Mouse (Mus musculus): ENCODE results near the gene Nrxn2. TPM values are rescaled to one million over a fixed set of nuclear protein-coding genes. Genes with fewer than 3 reads are reported as not detected.

The Nrxn2 gene
- polyA plus RNA-seq, 1 experiment from 2014 or later = 54.1 TPM

- Histone ChIP-seq H3K4me3 (replicated peaks; ENCODE audit: low read depth, low read length) (no peak overlapping the region), H3K27ac (replicated peaks; ENCODE audit: low read depth, low read length) (no peak overlapping the region), H3K27me3 (ENCODE audit: control insufficient read depth, insufficient read depth, low read length) (no peaks in the 10 kb centered on the region), H3K9me3 (ENCODE audit: control insufficient read depth, low read length) (no peaks in the 10 kb centered on the region), H3K36me3 (ENCODE audit: control insufficient read depth, insufficient read depth, low read length) (peaks cover 61% of the 10 kb centered on the region), H3K4me2 (ENCODE audit: low read length) (no peak overlapping the region), H3K4me1 (ENCODE audit: control insufficient read depth, insufficient read depth, low read length) (no peaks in the 10 kb centered on the region), H3K9ac (replicated peaks; ENCODE audit: low read length) (no peak overlapping the region)
- WGBS = 94% methylated on average over 2 of the region's 2 CpGs
- no peak for ATAC-seq (ENCODE audit: low FRiP score, low TSS enrichment)
- no peak for DNase-seq
These were observed 60.0 kb downstream of the Nrxn2 start for GRCm38 (mm10) chr19:6478566-6478965.

DNA sequence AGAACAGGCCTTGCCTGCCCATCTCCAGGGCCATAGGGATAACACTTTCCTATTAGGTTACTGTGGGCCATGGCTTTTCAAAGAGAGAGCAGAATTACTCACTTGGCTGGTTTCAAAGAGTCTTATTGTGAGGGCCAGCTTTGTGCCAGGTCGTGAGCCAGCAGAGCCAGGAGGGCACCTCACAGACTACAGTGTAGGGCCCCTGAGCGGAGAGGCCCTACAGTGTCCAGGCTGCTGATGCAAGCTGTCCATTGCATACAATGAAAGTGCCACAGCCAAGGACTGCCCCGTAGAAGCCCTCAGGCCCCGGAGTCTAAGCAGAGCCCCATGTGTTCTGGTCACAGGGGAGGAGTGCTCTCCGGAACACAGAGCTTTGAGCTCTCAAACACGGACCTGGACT lies 64.4 kb downstream of the Nrxn2 start:
- DNase-seq (no peak), ATAC-seq (ENCODE audit: low FRiP score, low TSS enrichment) (no peak)
- WGBS = 74% methylated on average over 6 of the region's 6 CpGs
- Histone ChIP-seq H3K27ac (replicated peaks; ENCODE audit: low read depth, low read length) (no peak overlapping the region), H3K36me3 (ENCODE audit: control insufficient read depth, insufficient read depth, low read length) (peaks cover 38% of the 10 kb centered on the region), H3K4me2 (ENCODE audit: low read length) (no peak overlapping the region), H3K4me3 (replicated peaks; ENCODE audit: low read depth, low read length) (no peak overlapping the region), H3K27me3 (ENCODE audit: control insufficient read depth, insufficient read depth, low read length) (no peaks in the 10 kb centered on the region), H3K4me1 (ENCODE audit: control insufficient read depth, insufficient read depth, low read length) (no peaks in the 10 kb centered on the region), H3K9me3 (ENCODE audit: control insufficient read depth, low read length) (no peaks in the 10 kb centered on the region), H3K9ac (replicated peaks; ENCODE audit: low read length) (no peak overlapping the region)

GRCm38 (mm10) chr19:6485059-6485630 lies 66.6 kb downstream of the Nrxn2 start:
- Histone ChIP-seq H3K9me3 (ENCODE audit: control insufficient read depth, low read length) (no peaks in the 10 kb centered on the region), H3K27me3 (ENCODE audit: control insufficient read depth, insufficient read depth, low read length) (no peaks in the 10 kb centered on the region), H3K9ac (replicated peaks; ENCODE audit: low read length) (no peak overlapping the region), H3K4me1 (ENCODE audit: control insufficient read depth, insufficient read depth, low read length) (no peaks in the 10 kb centered on the region), H3K4me3 (replicated peaks; ENCODE audit: low read depth, low read length) (no peak overlapping the region), H3K4me2 (ENCODE audit: low read length) (no peak overlapping the region), H3K27ac (replicated peaks; ENCODE audit: low read depth, low read length) (no peak overlapping the region), H3K36me3 (ENCODE audit: control insufficient read depth, insufficient read depth, low read length) (peaks cover 34% of the 10 kb centered on the region)
- ATAC-seq (ENCODE audit: low FRiP score, low TSS enrichment) = no peak
- no peak for DNase-seq
- WGBS = 85% methylated on average over 13 of the region's 13 CpGs

- WGBS = 2% methylated on average over 4 of the region's 4 CpGs
- H3K27ac ChIP-seq (replicated peaks; ENCODE audit: low read depth, low read length) = no peak overlapping the region
These were observed 70.5 kb downstream of the Nrxn2 start for GRCm38 (mm10) chr19:6489030-6489429.

GRCm38 (mm10) chr19:6491538-6491937 lies 73.0 kb downstream of the Nrxn2 start:
- H3K9ac ChIP-seq (replicated peaks; ENCODE audit: low read length) = no peak overlapping the region
- no peak overlapping the region for H3K4me2 ChIP-seq (ENCODE audit: low read length)
- no peaks in the 10 kb centered on the region for H3K9me3 ChIP-seq (ENCODE audit: control insufficient read depth, low read length)
- H3K4me3 ChIP-seq (replicated peaks; ENCODE audit: low read depth, low read length) = no peak overlapping the region
- H3K27ac ChIP-seq (replicated peaks; ENCODE audit: low read depth, low read length) = no peak overlapping the region
- 0 out of 2 replicates have a peak, but pooled peaks cover 10% of the 10 kb centered on the region for H3K36me3 ChIP-seq (ENCODE audit: control insufficient read depth, insufficient read depth, low read length)
- ATAC-seq (ENCODE audit: low FRiP score, low TSS enrichment) = no peak
- no peak for DNase-seq
- H3K27me3 ChIP-seq (ENCODE audit: control insufficient read depth, insufficient read depth, low read length) = no peaks in the 10 kb centered on the region
- H3K4me1 ChIP-seq (ENCODE audit: control insufficient read depth, insufficient read depth, low read length) = peaks cover 21% of the 10 kb centered on the region; the same call in 1 of the 2 replicates
- 82% methylated on average over 8 of the region's 8 CpGs for WGBS

More at GRCm38 (mm10) chr19:6489030-6489429, 70.5 kb downstream of the Nrxn2 start:
- no peak overlapping the region for H3K4me2 ChIP-seq (ENCODE audit: low read length)
- DNase-seq (peak; percentile 94), ATAC-seq (ENCODE audit: low FRiP score, low TSS enrichment) (peak; percentile 35)
- 0 out of 2 replicates have a peak, but pooled peaks cover 3% of the 10 kb centered on the region for H3K4me1 ChIP-seq (ENCODE audit: control insufficient read depth, insufficient read depth, low read length)
- H3K27me3 ChIP-seq (ENCODE audit: control insufficient read depth, insufficient read depth, low read length) = no peaks in the 10 kb centered on the region
- H3K4me3 ChIP-seq (replicated peaks; ENCODE audit: low read depth, low read length) = no peak overlapping the region
- H3K36me3 ChIP-seq (ENCODE audit: control insufficient read depth, insufficient read depth, low read length) = peaks cover 20% of the 10 kb centered on the region
- H3K9me3 ChIP-seq (ENCODE audit: control insufficient read depth, low read length) = no peaks in the 10 kb centered on the region
- H3K9ac ChIP-seq (replicated peaks; ENCODE audit: low read length) = no peak overlapping the region

DNA sequence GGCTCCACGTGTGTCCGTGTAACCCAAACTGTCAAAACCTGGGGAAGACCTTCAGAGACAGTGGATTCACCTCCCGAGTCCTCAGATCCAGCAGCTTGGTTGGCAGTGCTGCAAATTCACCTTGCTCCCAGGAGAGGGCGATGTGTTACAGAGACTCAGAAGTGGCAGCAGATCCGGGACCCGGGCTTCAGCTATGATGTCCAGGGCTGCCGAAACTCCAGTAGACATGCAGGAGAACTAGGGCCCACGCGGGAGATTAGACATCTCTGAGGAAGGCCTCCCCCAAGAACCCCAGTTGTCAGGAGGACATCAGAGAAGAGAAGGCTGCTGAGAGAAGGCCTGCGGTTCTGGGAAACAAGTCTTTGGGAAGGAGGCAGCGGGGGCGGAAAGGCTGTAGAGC lies 73.6 kb downstream of the Nrxn2 start:
- no peaks in the 10 kb centered on the region for H3K27me3 ChIP-seq (ENCODE audit: control insufficient read depth, insufficient read depth, low read length)
- H3K4me2 ChIP-seq (ENCODE audit: low read length) = no peak overlapping the region
- peaks cover 24% of the 10 kb centered on the region; the same call in 1 of the 2 replicates for H3K4me1 ChIP-seq (ENCODE audit: control insufficient read depth, insufficient read depth, low read length)
- no peak overlapping the region for H3K9ac ChIP-seq (replicated peaks; ENCODE audit: low read length)
- DNase-seq = peak; percentile 90
- no peak for ATAC-seq (ENCODE audit: low FRiP score, low TSS enrichment)
- H3K27ac ChIP-seq (replicated peaks; ENCODE audit: low read depth, low read length) = no peak overlapping the region
- H3K9me3 ChIP-seq (ENCODE audit: control insufficient read depth, low read length) = no peaks in the 10 kb centered on the region
- H3K4me3 ChIP-seq (replicated peaks; ENCODE audit: low read depth, low read length) = no peak overlapping the region
- 0 out of 2 replicates have a peak, but pooled peaks cover 10% of the 10 kb centered on the region for H3K36me3 ChIP-seq (ENCODE audit: control insufficient read depth, insufficient read depth, low read length)
- 18% methylated on average over 12 of the region's 12 CpGs for WGBS

DNA sequence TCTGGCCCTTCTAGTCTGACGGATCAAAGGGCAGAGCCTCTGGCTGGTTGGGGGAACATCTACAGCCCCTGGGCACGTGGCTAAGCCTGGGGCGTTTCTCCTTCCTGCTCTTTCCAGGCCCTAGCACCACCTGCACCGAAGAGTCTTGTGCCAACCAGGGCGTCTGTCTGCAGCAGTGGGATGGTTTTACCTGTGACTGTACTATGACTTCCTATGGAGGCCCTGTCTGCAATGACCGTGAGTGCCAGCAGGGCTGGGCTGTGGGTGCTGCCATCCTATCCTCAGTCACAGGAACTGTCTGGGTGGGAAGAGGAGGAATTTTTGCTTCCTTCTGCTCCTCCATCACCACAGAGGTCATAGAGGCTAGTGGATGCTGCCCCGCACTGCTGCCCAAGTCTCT lies 74.7 kb downstream of the Nrxn2 start:
- no peak overlapping the region for H3K9ac ChIP-seq (replicated peaks; ENCODE audit: low read length)
- WGBS = 83% methylated on average over 7 of the region's 7 CpGs
- no peaks in the 10 kb centered on the region for H3K9me3 ChIP-seq (ENCODE audit: control insufficient read depth, low read length)
- H3K4me2 ChIP-seq (ENCODE audit: low read length) = no peak overlapping the region
- no peaks in the 10 kb centered on the region for H3K27me3 ChIP-seq (ENCODE audit: control insufficient read depth, insufficient read depth, low read length)
- H3K4me3 ChIP-seq (replicated peaks; ENCODE audit: low read depth, low read length) = no peak overlapping the region
- peaks cover 24% of the 10 kb centered on the region; the same call in 1 of the 2 replicates for H3K4me1 ChIP-seq (ENCODE audit: control insufficient read depth, insufficient read depth, low read length)
- DNase-seq = no peak
- H3K27ac ChIP-seq (replicated peaks; ENCODE audit: low read depth, low read length) = no peak overlapping the region
- ATAC-seq (ENCODE audit: low FRiP score, low TSS enrichment) = no peak
- 0 out of 2 replicates have a peak, but pooled peaks cover 10% of the 10 kb centered on the region for H3K36me3 ChIP-seq (ENCODE audit: control insufficient read depth, insufficient read depth, low read length)

- Histone ChIP-seq H3K9me3 (ENCODE audit: control insufficient read depth, low read length) (no peaks in the 10 kb centered on the region), H3K4me2 (ENCODE audit: low read length) (no peak overlapping the region), H3K4me1 (ENCODE audit: control insufficient read depth, insufficient read depth, low read length) (peaks cover 24% of the 10 kb centered on the region; the same call in 1 of the 2 replicates), H3K9ac (replicated peaks; ENCODE audit: low read length) (no peak overlapping the region), H3K36me3 (ENCODE audit: control insufficient read depth, insufficient read depth, low read length) (0 out of 2 replicates have a peak, but pooled peaks cover 10% of the 10 kb centered on the region), H3K4me3 (replicated peaks; ENCODE audit: low read depth, low read length) (no peak overlapping the region), H3K27ac (replicated peaks; ENCODE audit: low read depth, low read length) (no peak overlapping the region), H3K27me3 (ENCODE audit: control insufficient read depth, insufficient read depth, low read length) (no peaks in the 10 kb centered on the region)
- 75% methylated on average over 6 of the region's 7 CpGs for WGBS
- ATAC-seq (ENCODE audit: low FRiP score, low TSS enrichment) (no peak), DNase-seq (no peak)
These were observed 75.5 kb downstream of the Nrxn2 start for GRCm38 (mm10) chr19:6494032-6494431.

DNA sequence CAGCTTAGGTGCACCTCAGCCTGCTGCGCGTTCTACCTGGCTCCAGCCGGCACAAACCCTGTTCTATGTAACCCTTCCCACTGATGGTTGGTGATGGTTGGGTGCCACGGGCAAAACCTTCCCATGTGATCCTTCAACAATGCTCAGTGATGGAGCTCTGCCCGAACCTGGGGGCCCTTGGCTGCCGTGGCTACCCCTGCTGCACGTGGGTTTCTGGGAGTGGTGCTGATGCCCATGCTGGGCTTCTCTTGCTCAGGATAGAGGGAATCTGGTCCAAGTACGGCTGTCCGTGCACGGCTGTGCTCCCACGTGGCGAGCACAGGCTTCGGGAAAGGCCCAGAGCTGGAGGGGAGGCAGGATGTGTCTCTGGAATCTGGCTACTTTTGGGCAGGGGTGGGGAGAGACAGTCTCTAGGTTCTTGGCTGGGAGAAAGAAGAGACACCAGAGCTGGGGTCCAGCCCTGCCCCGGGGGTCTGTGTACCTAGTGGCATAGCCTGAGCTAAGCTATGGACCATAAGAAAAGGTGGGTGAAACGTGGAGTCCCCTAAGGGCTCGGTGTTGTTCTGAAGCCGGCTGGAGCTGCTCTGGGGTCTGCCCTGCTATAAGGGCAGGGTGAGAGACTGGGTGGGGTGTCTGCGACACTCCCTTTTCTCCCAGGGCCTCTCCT lies 76.1 kb downstream of the Nrxn2 start:
- Histone ChIP-seq H3K27me3 (ENCODE audit: control insufficient read depth, insufficient read depth, low read length) (no peaks in the 10 kb centered on the region), H3K4me1 (ENCODE audit: control insufficient read depth, insufficient read depth, low read length) (peaks cover 28% of the 10 kb centered on the region; the same call in 1 of the 2 replicates), H3K9ac (replicated peaks; ENCODE audit: low read length) (no peak overlapping the region), H3K36me3 (ENCODE audit: control insufficient read depth, insufficient read depth, low read length) (0 out of 2 replicates have a peak, but pooled peaks cover 10% of the 10 kb centered on the region), H3K4me3 (replicated peaks; ENCODE audit: low read depth, low read length) (no peak overlapping the region), H3K9me3 (ENCODE audit: control insufficient read depth, low read length) (no peaks in the 10 kb centered on the region), H3K4me2 (ENCODE audit: low read length) (no peak overlapping the region), H3K27ac (replicated peaks; ENCODE audit: low read depth, low read length) (no peak overlapping the region)
- DNase-seq (no peak), ATAC-seq (ENCODE audit: low FRiP score, low TSS enrichment) (no peak)
- WGBS = 68% methylated on average over 18 of the region's 18 CpGs
